Mouse (Mus musculus) small intestine, adult 2 months (tissue): Measurements from ENCODE around the gene Tmem161b.

ENCODE experiments used
- CTCF ChIP-seq: fragments of 200-500 bp; IDR thresholded peaks from 2 replicates; pipeline ENCODE4 v1.5.1; 2012; ENCODE audit warnings: low read depth, mild to moderate bottlenecking, control low read depth, inconsistent platforms, low read length, moderate library complexity, mixed read lengths; ENCODE audit not compliant: insufficient replicate concordance, insufficient read length; ENCODE audit errors: extremely low read depth
- POLR2A ChIP-seq: fragments of 200-500 bp; IDR thresholded peaks from 2 replicates; pipeline ENCODE4 v1.6.1; 2012; ENCODE audit warnings: low read depth, mild to moderate bottlenecking, control low read depth, inconsistent platforms, low read length, moderate library complexity

DNA sequence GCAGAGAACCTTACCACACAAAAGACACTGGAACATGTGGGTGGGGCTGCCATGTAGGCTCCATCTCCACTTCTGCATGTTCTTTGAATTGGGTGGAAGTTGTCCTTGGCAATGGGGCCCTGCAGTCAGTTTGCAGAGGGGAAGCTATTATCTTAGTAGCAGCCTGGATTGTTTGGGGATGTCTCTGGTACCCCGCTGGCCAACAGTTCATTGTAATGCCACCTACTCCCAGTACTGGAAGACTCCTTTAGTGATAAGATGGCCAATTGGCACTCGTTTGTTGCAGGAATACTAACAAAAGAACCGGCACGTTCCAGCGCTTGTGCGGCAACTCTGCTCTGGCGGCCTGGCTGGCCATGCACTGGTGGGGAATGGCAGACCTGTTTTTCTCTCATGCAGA, 14.7 kb downstream of the Tmem161b start:
- TF ChIP-seq POLR2A: no peak
- TF ChIP-seq CTCF: no peak
